Mouse (Mus musculus) urinary bladder, adult 2 months (tissue): ENCODE data around the gene Gm8362. TPM values are rescaled to one million over a fixed set of nuclear protein-coding genes. Genes with fewer than 3 reads are reported as not detected.
"Not testable (repeated sequence)": the region's sequence is repeated elsewhere in the genome, so short reads cannot be mapped to it uniquely, and the experiment has no call there.

Source experiments
- DNase-seq: peaks from one replicate; pipeline ENCODE4 v3.0.0; 2022; ENCODE audit warnings: low spot score
- polyA plus RNA-seq: library from polyadenylated mRNA; depleted of rRNA; stranded (reverse); fragments of >200 nt; gene quantifications from 2 replicates; pipeline ENCODE4 v1.2.3, GENCODE M21; 2012; rRNA removed

The Gm8362 gene
- polyA plus RNA-seq = not detected in 2 replicates

- not testable (repeated sequence) for DNase-seq
Observed at GRCm38 (mm10) chr14:6774311-6774710, at the start of gene Gm8362. Gene Gm8362 (minus strand): TSS chr14:6774411.

GRCm38 (mm10) chr14:6823297-6823696, 49.1 kb upstream of the Gm8362 start:
- not testable (repeated sequence) for DNase-seq

GRCm38 (mm10) chr14:6757231-6757536, 17.0 kb downstream of the Gm8362 start:
- DNase-seq = peak; percentile 17

- peak; percentile 25 for DNase-seq
Observed at GRCm38 (mm10) chr14:6756384-6757230, 17.6 kb downstream of the Gm8362 start.

- not testable (repeated sequence) for DNase-seq
Observed at GRCm38 (mm10) chr14:6742232-6742631, 32.0 kb downstream of the Gm8362 start, which contains the start of gene Gm3636. Gene Gm3636 (minus strand): TSS chr14:6742332.

GRCm38 (mm10) chr14:6720151-6720550, 54.1 kb downstream of the Gm8362 start, which contains the start of gene Gm8050:
Gene Gm8050 (minus strand): TSS chr14:6720251.
- DNase-seq = not testable (repeated sequence)

Other genes with a start within 250 kb of the Gm8362 start
- gene Gm8356, start 237.1 kb downstream of the Gm8362 start, polyA plus RNA-seq = not detected in 2 replicates
- gene Gm3629, start 183.8 kb downstream of the Gm8362 start, polyA plus RNA-seq = 0.75 and 0.87 TPM in 2 replicates
- not detected in 2 replicates for gene Gm3460, start 152.0 kb downstream of the Gm8362 start, polyA plus RNA-seq
- gene Gm10251, start 90.2 kb downstream of the Gm8362 start, polyA plus RNA-seq = not detected in 2 replicates
- 0.04 TPM in 1 of 2 replicates, not detected in the other for gene Gm8050, start 54.2 kb downstream of the Gm8362 start, polyA plus RNA-seq
- gene Gm3636, start 32.1 kb downstream of the Gm8362 start, polyA plus RNA-seq = 9.9 and 19.2 TPM in 2 replicates
- not detected in 2 replicates for gene Gm3642, start 65.9 kb upstream of the Gm8362 start, polyA plus RNA-seq
- gene Gm3667, start 115.6 kb upstream of the Gm8362 start, polyA plus RNA-seq = 1.4 and 1.8 TPM in 2 replicates
- gene Gm6356, start 199.4 kb upstream of the Gm8362 start, polyA plus RNA-seq = not detected in 2 replicates